Mouse (Mus musculus): ENCODE measurements at regions not wholly inside any gene's neighbourhood (a gene's known extent, or its start where the extent isn't known, plus 50 kb on each side); places are given as distances from the start of the nearest gene placed in this dataset.

DNA sequence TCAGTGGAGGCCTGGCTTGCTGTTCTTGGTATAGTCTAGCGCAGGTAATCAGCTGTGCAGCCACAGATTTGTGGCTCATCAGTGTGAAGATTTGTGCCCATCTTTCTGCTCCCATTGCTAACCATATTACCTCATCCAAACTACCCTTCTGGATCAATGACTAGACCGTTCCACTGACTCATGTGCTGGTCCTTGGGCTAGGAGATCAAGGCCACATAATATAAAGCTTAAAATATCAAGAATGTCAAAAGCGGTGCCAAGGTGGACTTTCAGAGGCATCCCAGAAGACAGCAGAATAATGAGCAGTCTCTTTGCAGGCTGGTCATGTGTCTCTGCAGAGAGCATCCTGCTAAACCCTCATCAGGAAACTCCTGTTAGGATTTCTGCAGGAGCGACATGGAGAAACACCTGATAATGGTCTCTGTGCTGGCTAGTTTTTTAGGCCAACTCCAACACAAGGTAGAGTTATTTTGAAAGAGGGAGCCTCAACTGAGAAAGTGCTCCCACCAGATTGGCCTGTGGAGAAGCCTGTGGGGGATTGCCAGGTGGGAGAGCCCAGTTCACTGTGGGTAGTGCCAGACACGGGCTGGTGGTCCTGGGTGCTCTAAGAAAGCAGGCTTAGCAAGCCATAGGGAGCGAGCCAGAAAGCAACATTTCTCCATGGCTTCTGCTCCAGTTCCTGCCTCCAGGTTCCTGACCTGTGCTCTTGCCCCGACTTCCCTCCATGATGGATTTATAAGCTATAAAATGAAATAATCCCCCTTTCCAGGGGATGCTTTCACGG lies 319.8 kb downstream of the Tbc1d1 start:
- H3K36me3 ChIP-seq (ENCODE audit: control insufficient read depth, insufficient read depth, low read length, poor library complexity, severe bottlenecking), result no peaks in the 10 kb centered on the region
- H3K27me3 ChIP-seq (ENCODE audit: control insufficient read depth, insufficient read depth, low read length, poor library complexity, severe bottlenecking), result no peaks in the 10 kb centered on the region
- no peak for DNase-seq (ENCODE audit: low read depth, low spot score)

DNA sequence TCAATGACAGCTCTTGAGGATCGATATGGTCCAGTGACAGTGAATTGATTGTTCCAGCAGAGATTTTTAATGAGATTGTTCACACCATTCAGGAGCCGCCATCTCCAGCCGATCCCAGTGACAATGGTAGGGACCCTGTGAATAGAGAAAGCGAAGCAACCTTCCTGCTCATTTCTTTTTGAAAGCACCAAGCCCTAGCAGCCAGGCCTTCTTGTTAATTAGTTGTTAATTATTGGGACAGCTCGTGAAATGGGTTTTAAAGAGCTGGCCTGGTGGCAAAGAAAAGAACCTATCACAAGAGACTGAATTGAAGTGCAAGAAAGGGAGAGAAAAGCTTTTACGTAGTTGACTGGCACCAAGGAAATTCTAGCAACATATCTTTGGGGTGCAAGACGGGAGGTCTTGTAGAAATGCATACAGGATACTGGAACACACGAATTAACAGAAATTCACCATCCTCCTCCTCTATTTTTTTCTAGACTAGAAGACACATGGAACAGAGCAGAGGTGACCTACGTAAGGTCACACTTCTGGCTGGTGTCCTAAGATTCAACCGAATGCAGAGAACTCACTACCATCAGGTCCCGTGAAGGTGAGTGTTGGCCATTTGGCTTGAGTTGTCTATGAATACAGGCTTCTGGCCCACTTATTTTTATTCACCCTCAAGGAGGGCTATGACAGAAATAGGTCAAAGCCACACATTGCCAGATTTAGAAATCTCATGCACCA lies 320.7 kb downstream of the Tbc1d1 start:
- DNase-seq (ENCODE audit: low read depth, low spot score), result no peak
- Histone ChIP-seq H3K36me3 (ENCODE audit: control insufficient read depth, insufficient read depth, low read length, poor library complexity, severe bottlenecking) (no peaks in the 10 kb centered on the region), H3K27me3 (ENCODE audit: control insufficient read depth, insufficient read depth, low read length, poor library complexity, severe bottlenecking) (no peaks in the 10 kb centered on the region)

DNA sequence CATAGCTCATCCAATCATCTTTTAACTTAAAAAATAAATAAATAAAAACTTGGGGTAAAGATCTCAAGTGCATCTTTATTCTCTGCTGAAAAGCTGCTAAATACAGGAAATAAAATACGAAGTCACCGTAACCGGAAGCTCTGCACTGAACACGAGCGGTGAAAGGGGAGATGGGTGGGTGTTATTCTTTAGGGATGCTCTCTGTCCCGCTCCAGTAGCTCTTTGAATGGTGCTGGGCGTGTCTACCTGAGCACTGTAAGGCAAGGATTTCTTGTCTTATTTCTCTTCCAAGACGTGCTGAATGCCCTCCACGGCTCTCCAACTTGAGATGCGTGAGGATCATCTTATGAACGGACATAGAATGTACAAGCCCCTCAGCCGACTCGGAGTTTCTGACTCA lies 322.0 kb downstream of the Tbc1d1 start:
- DNase-seq (ENCODE audit: low read depth, low spot score), result no peak
- H3K36me3 ChIP-seq (ENCODE audit: control insufficient read depth, insufficient read depth, low read length, poor library complexity, severe bottlenecking), result no peaks in the 10 kb centered on the region
- H3K27me3 ChIP-seq (ENCODE audit: control insufficient read depth, insufficient read depth, low read length, poor library complexity, severe bottlenecking), result no peaks in the 10 kb centered on the region

DNA sequence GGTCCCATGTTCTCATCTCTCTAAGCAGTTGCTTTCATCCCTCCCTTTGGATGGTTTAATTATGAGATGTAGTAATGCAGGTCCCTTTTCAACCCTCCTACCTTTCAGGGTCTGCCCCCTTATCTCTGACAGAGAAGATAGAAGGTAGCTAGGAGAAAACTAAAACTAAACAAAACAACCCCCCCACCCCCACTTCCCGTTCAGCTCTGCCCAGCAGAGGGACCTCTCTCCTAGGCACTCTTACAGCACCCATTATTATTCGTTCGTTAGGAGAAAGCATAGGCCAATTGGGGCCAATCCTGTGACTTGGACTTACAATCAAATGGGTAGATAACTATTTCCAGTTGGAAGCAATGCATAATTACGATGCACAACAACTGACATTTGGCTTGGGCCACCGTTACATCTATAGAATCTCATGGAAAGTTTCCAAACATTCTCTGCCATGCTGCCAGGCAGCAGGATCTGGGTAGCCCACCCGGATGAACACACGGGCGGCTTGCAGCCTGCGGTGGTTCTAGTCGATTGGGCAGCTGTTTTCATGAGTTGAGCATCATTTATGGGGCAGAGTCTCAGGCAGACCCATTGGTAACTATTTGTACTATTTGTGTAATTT lies 322.6 kb downstream of the Tbc1d1 start:
- DNase-seq (ENCODE audit: low read depth, low spot score), result peak; percentile 61
- no peaks in the 10 kb centered on the region for H3K36me3 ChIP-seq (ENCODE audit: control insufficient read depth, insufficient read depth, low read length, poor library complexity, severe bottlenecking)
- H3K27me3 ChIP-seq (ENCODE audit: control insufficient read depth, insufficient read depth, low read length, poor library complexity, severe bottlenecking), result no peaks in the 10 kb centered on the region

DNA sequence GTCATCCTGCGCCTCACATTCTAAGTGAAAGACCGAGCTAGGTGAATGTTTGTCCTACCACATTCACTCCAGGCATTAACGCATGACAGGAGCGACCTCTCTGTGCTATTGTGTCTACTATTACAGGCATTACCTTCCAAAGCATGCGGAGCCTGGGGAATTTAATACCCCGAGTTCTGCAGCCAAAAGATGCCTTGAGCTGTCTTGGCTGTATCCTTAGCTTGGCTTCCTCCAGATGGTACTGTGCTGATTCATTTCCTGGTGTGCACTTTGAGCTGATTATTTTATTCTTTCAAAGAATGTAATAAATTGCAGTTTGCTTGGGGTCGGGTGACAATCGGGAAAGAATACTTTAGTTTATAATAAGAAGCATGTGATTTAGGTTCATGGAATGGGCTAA lies 323.2 kb downstream of the Tbc1d1 start:
- DNase-seq (ENCODE audit: low read depth, low spot score), result no peak
- Histone ChIP-seq H3K36me3 (ENCODE audit: control insufficient read depth, insufficient read depth, low read length, poor library complexity, severe bottlenecking) (no peaks in the 10 kb centered on the region), H3K27me3 (ENCODE audit: control insufficient read depth, insufficient read depth, low read length, poor library complexity, severe bottlenecking) (no peaks in the 10 kb centered on the region)

DNA sequence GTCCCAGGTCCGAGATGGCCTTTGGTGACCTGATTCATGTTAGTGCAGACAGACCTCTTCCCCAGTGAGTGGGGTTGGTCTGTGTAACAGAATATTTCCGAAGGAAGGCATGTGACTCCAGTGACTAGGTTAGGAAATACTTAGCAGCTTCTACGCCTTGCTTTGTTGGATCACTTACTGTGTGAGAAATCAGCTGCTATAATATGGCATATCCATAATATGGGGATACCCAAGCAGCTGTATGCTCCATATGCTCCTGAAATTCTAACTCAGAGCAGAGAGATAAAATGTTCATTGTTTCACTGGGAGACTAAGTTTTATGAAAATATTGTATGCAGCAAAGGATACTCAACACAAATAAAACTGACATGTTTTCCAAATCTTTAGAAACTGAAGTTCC lies 318.1 kb upstream of the Klf3 start:
- no peaks in the 10 kb centered on the region for H3K36me3 ChIP-seq (ENCODE audit: control insufficient read depth, insufficient read depth, low read length, poor library complexity, severe bottlenecking)
- DNase-seq (ENCODE audit: low read depth, low spot score), result no peak
- H3K27me3 ChIP-seq (ENCODE audit: control insufficient read depth, insufficient read depth, low read length, poor library complexity, severe bottlenecking), result no peaks in the 10 kb centered on the region

DNA sequence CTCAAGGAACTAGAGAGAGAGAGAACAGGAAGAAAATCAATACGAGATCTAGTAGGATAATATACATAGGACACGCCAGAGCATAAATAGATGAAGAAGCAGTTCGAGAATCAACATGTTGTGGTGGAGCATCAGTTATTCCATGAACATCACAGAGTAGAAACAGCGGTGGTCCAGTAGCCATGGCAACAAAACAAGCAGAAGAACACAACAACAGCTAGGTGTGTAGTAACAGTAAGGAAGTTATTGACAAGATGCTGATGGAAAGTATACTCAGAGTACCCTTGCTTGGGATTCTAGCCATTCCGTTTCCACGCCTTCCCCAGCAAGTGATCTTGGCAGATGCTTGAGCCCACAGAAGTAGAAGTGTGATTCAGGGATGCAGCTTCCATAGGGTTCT lies 317.3 kb upstream of the Klf3 start:
- peak; percentile 62 for DNase-seq (ENCODE audit: low read depth, low spot score)
- H3K36me3 ChIP-seq (ENCODE audit: control insufficient read depth, insufficient read depth, low read length, poor library complexity, severe bottlenecking), result no peaks in the 10 kb centered on the region
- H3K27me3 ChIP-seq (ENCODE audit: control insufficient read depth, insufficient read depth, low read length, poor library complexity, severe bottlenecking), result no peaks in the 10 kb centered on the region

DNA sequence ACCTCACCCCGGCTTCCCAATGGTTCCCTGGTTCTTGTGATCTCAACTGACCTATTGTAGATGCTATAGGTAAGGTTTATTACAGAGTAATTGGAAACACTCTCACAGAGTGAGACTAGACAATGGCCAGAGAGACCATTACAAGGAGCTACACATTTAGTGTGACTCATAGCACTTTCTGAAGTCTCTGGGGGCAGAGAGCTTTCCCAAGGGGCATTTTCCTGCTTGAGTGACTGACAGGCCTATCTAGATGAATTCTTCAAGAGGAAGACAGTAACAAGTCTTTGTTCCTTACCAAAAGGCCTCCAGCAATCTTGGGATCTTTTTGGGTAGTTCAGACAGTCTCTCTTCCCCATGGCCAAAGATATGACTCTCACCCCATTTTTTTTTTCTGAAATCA lies 316.4 kb upstream of the Klf3 start:
- peak; percentile 58 for DNase-seq (ENCODE audit: low read depth, low spot score)
- no peaks in the 10 kb centered on the region for H3K27me3 ChIP-seq (ENCODE audit: control insufficient read depth, insufficient read depth, low read length, poor library complexity, severe bottlenecking)
- H3K36me3 ChIP-seq (ENCODE audit: control insufficient read depth, insufficient read depth, low read length, poor library complexity, severe bottlenecking), result no peaks in the 10 kb centered on the region

DNA sequence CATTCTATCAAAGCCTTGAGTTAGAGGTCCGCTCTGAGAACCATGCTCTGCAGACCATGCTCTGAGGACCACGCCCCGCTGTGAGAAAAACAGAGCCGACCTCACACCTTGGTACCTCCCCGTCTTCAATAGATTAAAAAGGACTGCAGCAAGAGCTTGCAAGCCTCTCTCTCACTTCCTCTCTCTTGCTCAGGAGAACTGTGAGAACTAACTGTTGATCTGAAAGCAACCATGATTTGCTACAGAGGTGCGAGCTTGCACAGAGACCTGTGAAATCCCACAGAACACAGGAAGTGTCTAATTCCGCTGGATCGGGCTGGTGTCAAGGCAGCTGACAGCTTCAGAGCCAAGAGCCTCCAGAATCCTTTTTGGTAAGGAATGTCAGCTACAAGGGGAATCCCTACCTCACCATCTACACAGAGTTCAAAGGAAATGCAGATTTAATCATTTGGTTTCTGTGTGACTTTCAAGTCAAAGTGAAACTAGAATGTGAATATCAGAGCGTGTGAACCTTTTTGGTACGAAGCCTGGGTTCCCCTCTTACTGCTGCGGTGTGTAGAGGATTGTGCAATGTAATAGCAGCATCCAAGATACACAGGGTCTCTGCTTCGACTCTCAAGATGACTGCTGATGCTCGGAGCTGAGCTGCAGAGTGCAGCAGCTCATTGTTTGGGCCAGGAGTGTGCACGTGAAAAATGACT lies 315.3 kb upstream of the Klf3 start:
- H3K27me3 ChIP-seq (ENCODE audit: control insufficient read depth, insufficient read depth, low read length, poor library complexity, severe bottlenecking), result no peaks in the 10 kb centered on the region

DNA sequence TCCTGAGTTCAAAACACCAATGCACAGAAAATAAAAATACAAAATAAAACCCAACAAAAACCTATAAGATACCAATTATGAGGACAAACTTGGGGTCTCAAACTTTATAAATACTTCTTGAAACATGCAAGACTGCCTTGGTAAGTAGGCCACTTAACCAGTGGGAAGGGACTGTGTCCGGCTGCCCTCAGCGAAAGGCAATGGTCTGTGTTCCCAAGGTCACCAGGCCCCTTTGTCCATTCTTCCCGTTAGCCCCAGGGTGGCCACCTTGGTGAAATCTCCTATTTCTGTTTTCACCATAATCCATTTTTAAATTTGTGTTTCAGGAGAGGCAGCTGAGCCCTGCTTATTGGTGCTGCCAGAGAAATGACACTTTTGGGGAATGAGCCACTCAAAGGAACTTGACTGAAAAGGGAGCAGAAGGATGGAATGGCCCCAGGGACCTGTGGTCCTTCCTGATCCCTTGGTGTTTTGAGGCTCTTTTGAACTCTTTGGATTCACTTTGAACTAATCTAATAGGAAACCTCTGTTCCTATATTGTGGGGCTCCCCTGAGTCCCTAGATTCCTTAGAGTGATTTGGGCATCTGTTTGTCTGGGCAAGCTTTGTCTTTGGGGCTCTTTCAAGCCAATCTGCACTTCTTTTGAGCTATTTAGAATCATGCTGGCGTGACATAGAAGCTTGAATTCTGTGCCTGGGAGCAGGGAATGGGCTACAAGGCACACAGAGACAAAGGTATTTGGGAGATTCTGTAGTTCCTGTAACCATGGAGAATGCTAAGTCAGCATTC lies 313.3 kb upstream of the Klf3 start:
- Histone ChIP-seq H3K27me3 (ENCODE audit: control insufficient read depth, insufficient read depth, low read length, poor library complexity, severe bottlenecking) (no peaks in the 10 kb centered on the region), H3K36me3 (ENCODE audit: control insufficient read depth, insufficient read depth, low read length, poor library complexity, severe bottlenecking) (peaks cover 1% of the 10 kb centered on the region; the same call in 1 of the 2 replicates)
- DNase-seq (ENCODE audit: low read depth, low spot score), result no peak

More for the DNA sequence above, 315.3 kb upstream of the Klf3 start:
- peak; percentile 85 for DNase-seq (ENCODE audit: low read depth, low spot score)
- peaks cover 1% of the 10 kb centered on the region; the same call in 1 of the 2 replicates for H3K36me3 ChIP-seq (ENCODE audit: control insufficient read depth, insufficient read depth, low read length, poor library complexity, severe bottlenecking)

DNA sequence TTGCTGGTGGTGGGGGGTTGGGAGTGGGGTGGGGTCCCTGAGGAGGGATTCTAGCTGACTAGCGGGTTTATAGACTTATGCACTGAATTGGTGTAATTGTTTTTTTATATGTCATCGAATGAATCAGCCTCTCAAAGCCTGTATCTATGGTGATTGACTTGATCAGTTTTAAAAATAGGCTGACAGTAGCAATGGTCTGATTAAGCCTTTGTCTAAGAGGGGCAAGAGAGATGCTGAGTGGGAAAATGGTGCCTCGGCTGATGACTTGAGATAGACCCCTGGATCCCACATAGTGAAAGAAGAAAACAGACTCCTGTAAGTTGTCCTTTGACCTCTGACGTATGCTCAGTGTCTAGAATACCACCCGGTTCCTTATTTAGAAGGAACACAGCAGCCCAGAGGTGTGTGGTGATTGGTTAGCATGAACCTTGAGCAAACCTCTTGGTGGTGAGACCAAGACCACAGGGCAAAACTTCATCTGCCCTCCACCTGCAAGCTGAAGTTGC lies 312.7 kb upstream of the Klf3 start:
- H3K27me3 ChIP-seq (ENCODE audit: control insufficient read depth, insufficient read depth, low read length, poor library complexity, severe bottlenecking), result no peaks in the 10 kb centered on the region
- peaks cover 1% of the 10 kb centered on the region; the same call in 1 of the 2 replicates for H3K36me3 ChIP-seq (ENCODE audit: control insufficient read depth, insufficient read depth, low read length, poor library complexity, severe bottlenecking)
- DNase-seq (ENCODE audit: low read depth, low spot score), result peak; percentile 73

DNA sequence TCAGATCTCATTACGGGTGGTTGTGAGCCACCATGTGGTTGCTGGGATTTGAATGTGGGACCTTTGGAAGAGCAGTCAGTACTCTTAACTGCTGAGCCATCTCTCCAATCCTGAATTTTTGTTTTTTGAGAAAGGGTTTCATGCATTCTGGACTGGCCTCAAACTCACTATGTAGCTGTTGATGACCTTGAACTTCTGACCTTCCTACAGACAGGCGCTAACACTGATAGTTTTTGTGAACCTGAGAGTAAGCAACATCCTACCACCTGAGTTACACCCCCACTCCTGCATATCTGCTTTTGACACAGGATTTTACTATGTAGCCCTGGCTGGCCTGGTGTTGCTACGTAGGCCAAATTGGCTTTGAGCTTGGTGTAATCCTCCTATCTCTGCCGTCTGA lies 308.8 kb upstream of the Klf3 start:
- no peaks in the 10 kb centered on the region for H3K27me3 ChIP-seq (ENCODE audit: control insufficient read depth, insufficient read depth, low read length, poor library complexity, severe bottlenecking)
- H3K36me3 ChIP-seq (ENCODE audit: control insufficient read depth, insufficient read depth, low read length, poor library complexity, severe bottlenecking), result peaks cover 1% of the 10 kb centered on the region

DNA sequence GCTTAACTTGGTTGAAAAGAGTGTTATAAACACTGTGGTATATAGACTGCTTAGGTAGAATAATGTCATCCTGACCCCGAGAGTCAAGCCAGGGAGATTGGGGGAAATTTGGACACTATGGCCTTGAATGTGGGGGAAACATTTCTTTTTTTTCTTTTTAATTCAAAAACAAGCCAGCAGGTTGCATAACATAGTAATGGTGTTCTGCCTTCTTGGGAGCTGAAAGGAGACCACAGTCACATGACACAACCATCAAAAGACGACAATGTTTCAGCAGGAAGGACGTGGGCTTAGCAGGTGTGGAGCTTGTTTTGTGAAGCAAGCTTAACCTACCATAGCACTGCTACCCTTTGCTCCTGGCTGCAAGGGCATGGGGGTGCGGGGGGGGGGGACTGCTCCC lies 306.3 kb upstream of the Klf3 start:
- no peaks in the 10 kb centered on the region for H3K27me3 ChIP-seq (ENCODE audit: control insufficient read depth, insufficient read depth, low read length, poor library complexity, severe bottlenecking)
- peak; percentile 65 for DNase-seq (ENCODE audit: low read depth, low spot score)
- H3K36me3 ChIP-seq (ENCODE audit: control insufficient read depth, insufficient read depth, low read length, poor library complexity, severe bottlenecking), result peaks cover 1% of the 10 kb centered on the region

More for the DNA sequence above, 308.8 kb upstream of the Klf3 start:
- DNase-seq (ENCODE audit: low read depth, low spot score), result no peak

DNA sequence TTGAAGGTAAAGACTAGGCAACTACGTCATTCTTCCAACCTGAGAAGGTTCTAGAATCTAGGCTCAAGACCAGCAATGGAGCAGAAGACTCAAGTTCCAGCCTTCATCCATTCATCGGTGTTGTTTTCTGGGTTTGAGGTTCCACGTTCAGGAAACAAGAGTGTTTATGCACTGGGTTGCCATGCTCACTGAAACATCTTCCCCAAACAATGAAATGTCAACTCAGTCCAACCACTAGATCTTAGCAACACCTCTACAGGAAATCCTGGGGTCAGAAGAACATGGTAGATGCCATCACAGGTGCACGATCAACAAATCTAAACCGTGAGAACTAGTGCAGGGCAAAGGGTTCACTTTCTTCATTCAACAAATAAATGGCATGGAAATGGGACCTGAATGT lies 304.8 kb upstream of the Klf3 start:
- H3K36me3 ChIP-seq (ENCODE audit: control insufficient read depth, insufficient read depth, low read length, poor library complexity, severe bottlenecking), result no peaks in the 10 kb centered on the region; the same call in 1 of the 2 replicates
- no peaks in the 10 kb centered on the region for H3K27me3 ChIP-seq (ENCODE audit: control insufficient read depth, insufficient read depth, low read length, poor library complexity, severe bottlenecking)
- peak; percentile 51 for DNase-seq (ENCODE audit: low read depth, low spot score)
